ENCODE assay signal across 13 mouse cellular contexts in the genomic region with DNA sequence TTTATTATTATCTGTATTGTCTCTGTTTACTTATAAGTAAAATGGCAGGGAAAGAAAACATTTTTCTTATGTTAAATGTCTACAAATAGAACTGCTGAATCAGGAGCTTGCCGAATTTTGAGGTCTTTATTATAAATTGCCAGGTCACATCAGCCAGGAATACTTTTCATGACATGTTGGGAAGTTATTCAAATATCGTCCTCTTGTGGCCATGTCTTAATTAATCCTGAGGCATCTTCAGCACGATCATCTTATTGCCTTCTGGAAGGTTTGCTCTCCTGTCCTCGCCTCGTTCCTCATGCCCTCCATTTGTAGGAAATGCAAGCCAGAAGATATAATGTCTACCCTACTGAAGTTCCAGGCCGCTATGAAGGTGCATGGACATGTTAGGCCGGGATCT.
"Had no signal": no experiment of that assay in that cellular context is flagged by ENCODE, and none has a peak within 500 bp of the region (broad histone marks: within the 10 kb centered on the region; RNA-seq: fewer than 3 reads in every experiment).

No protein-coding gene starts in this region.

- H3K9ac ChIP-seq: kidney, embryonic 15.5 days; limb, embryonic 15.5 days; liver, embryonic 13.5 days; liver, postnatal 0 days; midbrain, embryonic 13.5 days; neural tube, embryonic 12.5 days had no signal

- H3K9me3 ChIP-seq: kidney, embryonic 15.5 days; limb, embryonic 15.5 days; liver, embryonic 13.5 days; midbrain, embryonic 13.5 days; neural tube, embryonic 12.5 days had no signal

- H3K36me3 ChIP-seq: kidney, embryonic 15.5 days; limb, embryonic 15.5 days; liver, embryonic 13.5 days; midbrain, embryonic 13.5 days; neural tube, embryonic 12.5 days had no signal

- H3K4me3 ChIP-seq: kidney, embryonic 15.5 days; limb, embryonic 15.5 days; liver, embryonic 13.5 days; midbrain, embryonic 13.5 days; neural tube, embryonic 12.5 days had no signal

- ATAC-seq: liver, postnatal 0 days; midbrain, embryonic 13.5 days had no signal

- H3K4me2 ChIP-seq: kidney, embryonic 15.5 days; limb, embryonic 15.5 days; liver, embryonic 13.5 days; midbrain, embryonic 13.5 days; neural tube, embryonic 12.5 days had no signal

- DNase-seq: kidney, adult 2 months; kidney, postnatal 25 days; liver, embryonic 13.5 days; liver, postnatal 0 days; retina, postnatal 1 day; right cerebral cortex, postnatal 4 days; spleen, adult 18-20 months; thymus, adult 2 months; thymus, postnatal 25 days had no signal

- H3K27me3 ChIP-seq: kidney, embryonic 15.5 days; limb, embryonic 15.5 days; liver, embryonic 13.5 days; midbrain, embryonic 13.5 days; neural tube, embryonic 12.5 days had no signal

- H3K27ac ChIP-seq: kidney, embryonic 15.5 days; limb, embryonic 15.5 days; liver, embryonic 13.5 days; midbrain, embryonic 13.5 days; neural tube, embryonic 12.5 days had no signal

- H3K4me1 ChIP-seq: liver, embryonic 13.5 days had no signal
